Mouse (Mus musculus) C2C12 (cell line): Measurements from ENCODE around the gene Emg1. TPM values are rescaled to one million over a fixed set of nuclear protein-coding genes. Genes with fewer than 3 reads are reported as not detected.

Experiments
- H3K27me3 ChIP-seq: one replicate; pipeline ENCODE4 v1.6.1; 2011; ENCODE audit not compliant: control insufficient read depth, insufficient read depth, insufficient read length
- H3K36me3 ChIP-seq: one replicate; pipeline ENCODE4 v1.6.1; 2011; ENCODE audit not compliant: control insufficient read depth, insufficient read depth
- H3K4me3 ChIP-seq: one replicate; pipeline ENCODE4 v1.5.1; 2011; ENCODE audit warnings: mild to moderate bottlenecking, control low read depth; ENCODE audit not compliant: poor library complexity, insufficient read depth, severe bottlenecking
- H3K79me2 ChIP-seq: one replicate; pipeline ENCODE4 v1.6.1; 2011; ENCODE audit not compliant: control insufficient read depth, insufficient read depth
- H3K79me3 ChIP-seq: one replicate; pipeline ENCODE4 v1.6.1; 2011; ENCODE audit warnings: low read depth, control low read depth
- H3ac ChIP-seq: one replicate; pipeline ENCODE3; 2011; ENCODE audit warnings: low read depth; ENCODE audit not compliant: control insufficient read depth, insufficient read length
- CEBPB ChIP-seq: IDR thresholded peaks from one replicate; pipeline ENCODE4 v1.6.1; 2011; ENCODE audit warnings: low read depth, mild to moderate bottlenecking, control low read depth, moderate library complexity
- CTCF ChIP-seq: IDR thresholded peaks from one replicate; pipeline ENCODE4 v1.5.1; 2011; ENCODE audit not compliant: control insufficient read depth, insufficient read depth, insufficient read length
- FOSL1 ChIP-seq: IDR thresholded peaks from one replicate; pipeline ENCODE4 v1.8.0; 2011; ENCODE audit warnings: mild to moderate bottlenecking, low read length; ENCODE audit not compliant: poor library complexity, insufficient read depth, severe bottlenecking
- MAX ChIP-seq: IDR thresholded peaks from one replicate; pipeline ENCODE4 v1.6.1; 2011; ENCODE audit warnings: mild to moderate bottlenecking, control low read depth
- MYOD1 ChIP-seq: IDR thresholded peaks from one replicate; pipeline ENCODE4 v1.6.1; 2011; ENCODE audit warnings: low read depth; ENCODE audit not compliant: control insufficient read depth, insufficient read length
- MYOG ChIP-seq: IDR thresholded peaks from one replicate; pipeline ENCODE4 v1.6.1; 2011; ENCODE audit not compliant: control insufficient read depth, insufficient read length; ENCODE audit errors: extremely low read depth
- USF1 ChIP-seq: IDR thresholded peaks from one replicate; pipeline ENCODE4 v1.6.1; 2011; ENCODE audit warnings: low read depth, mild to moderate bottlenecking, control low read depth, moderate library complexity
- polyA plus RNA-seq: library from polyadenylated mRNA; unstranded; fragments of >200 nt; fragmentation: generic; extraction: Trizol; gene quantifications from one replicate; pipeline ENCODE4 v1.2.1, GENCODE M21; 2012; ENCODE audit warnings: missing spikeins

Emg1 gene
- polyA plus RNA-seq, 1 experiment: 208 TPM

GRCm38 (mm10) chr6:124737040-124737439 is 25.1 kb upstream of the Emg1 start:
- H3K4me3 ChIP-seq: no peak overlapping the region
- no peaks in the 10 kb centered on the region for H3K79me3 ChIP-seq
- TF ChIP-seq FOSL1: no peak
- TF ChIP-seq MYOD1: no peak
- no peak for TF ChIP-seq USF1
- no peak for TF ChIP-seq MAX
- no peak for TF ChIP-seq CEBPB
- no peak for TF ChIP-seq MYOG
- no peak for TF ChIP-seq CTCF
- H3ac ChIP-seq: no peak overlapping the region
- H3K36me3 ChIP-seq: no peaks in the 10 kb centered on the region
- H3K79me2 ChIP-seq: peaks cover 10% of the 10 kb centered on the region
- H3K27me3 ChIP-seq: no peaks in the 10 kb centered on the region

- no peaks in the 10 kb centered on the region for H3K36me3 ChIP-seq
- H3K79me2 ChIP-seq: peaks cover 5% of the 10 kb centered on the region
- TF ChIP-seq MAX: no peak
- TF ChIP-seq MYOG: no peak
- TF ChIP-seq CTCF: no peak
- TF ChIP-seq MYOD1: no peak
- TF ChIP-seq CEBPB: no peak
- TF ChIP-seq USF1: no peak
- TF ChIP-seq FOSL1: no peak
- H3K4me3 ChIP-seq: no peak overlapping the region
- H3ac ChIP-seq: no peak overlapping the region
- no peaks in the 10 kb centered on the region for H3K79me3 ChIP-seq
- no peaks in the 10 kb centered on the region for H3K27me3 ChIP-seq
Observed at GRCm38 (mm10) chr6:124734417-124734816, 22.4 kb upstream of the Emg1 start.

GRCm38 (mm10) chr6:124732476-124733370 is 20.7 kb upstream of the Emg1 start:
- Histone ChIP-seq H3K27me3 (no peaks in the 10 kb centered on the region), H3K36me3 (no peaks in the 10 kb centered on the region), H3K4me3 (no peak overlapping the region)

DNA sequence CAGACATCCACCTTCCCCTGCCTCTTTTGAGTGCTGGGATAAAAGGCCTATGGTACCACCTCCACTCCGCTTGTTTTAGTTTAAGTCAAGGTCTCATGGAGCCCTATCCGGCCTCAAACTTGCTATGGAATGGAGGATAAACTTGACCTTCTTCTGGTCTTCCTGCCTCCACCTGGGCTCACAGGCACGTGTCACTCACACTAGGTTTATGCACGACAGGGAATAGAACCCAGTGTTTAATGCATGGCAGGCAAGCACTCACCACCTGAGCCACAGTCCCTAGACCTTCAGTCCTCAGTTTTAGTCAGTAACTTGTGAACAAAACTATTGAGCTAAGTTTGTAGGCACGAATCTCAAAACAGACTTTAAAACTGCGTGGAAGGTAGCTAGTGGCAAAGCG is 19.1 kb upstream of the Emg1 start:
- H3K27me3 ChIP-seq: no peaks in the 10 kb centered on the region
- TF ChIP-seq MAX: no peak
- TF ChIP-seq MYOD1: no peak
- TF ChIP-seq CTCF: no peak
- no peak overlapping the region for H3K4me3 ChIP-seq
- no peaks in the 10 kb centered on the region for H3K79me3 ChIP-seq
- no peaks in the 10 kb centered on the region for H3K79me2 ChIP-seq
- H3ac ChIP-seq: no peak overlapping the region
- H3K36me3 ChIP-seq: no peaks in the 10 kb centered on the region

More at GRCm38 (mm10) chr6:124732476-124733370, 20.7 kb upstream of the Emg1 start:
- no peaks in the 10 kb centered on the region for H3K79me2 ChIP-seq
- no peak for TF ChIP-seq MYOG
- TF ChIP-seq MYOD1: no peak
- TF ChIP-seq CEBPB: no peak
- no peak for TF ChIP-seq MAX
- TF ChIP-seq CTCF: no peak
- TF ChIP-seq USF1: no peak
- no peak for TF ChIP-seq FOSL1
- H3ac ChIP-seq: no peak overlapping the region
- H3K79me3 ChIP-seq: no peaks in the 10 kb centered on the region

DNA sequence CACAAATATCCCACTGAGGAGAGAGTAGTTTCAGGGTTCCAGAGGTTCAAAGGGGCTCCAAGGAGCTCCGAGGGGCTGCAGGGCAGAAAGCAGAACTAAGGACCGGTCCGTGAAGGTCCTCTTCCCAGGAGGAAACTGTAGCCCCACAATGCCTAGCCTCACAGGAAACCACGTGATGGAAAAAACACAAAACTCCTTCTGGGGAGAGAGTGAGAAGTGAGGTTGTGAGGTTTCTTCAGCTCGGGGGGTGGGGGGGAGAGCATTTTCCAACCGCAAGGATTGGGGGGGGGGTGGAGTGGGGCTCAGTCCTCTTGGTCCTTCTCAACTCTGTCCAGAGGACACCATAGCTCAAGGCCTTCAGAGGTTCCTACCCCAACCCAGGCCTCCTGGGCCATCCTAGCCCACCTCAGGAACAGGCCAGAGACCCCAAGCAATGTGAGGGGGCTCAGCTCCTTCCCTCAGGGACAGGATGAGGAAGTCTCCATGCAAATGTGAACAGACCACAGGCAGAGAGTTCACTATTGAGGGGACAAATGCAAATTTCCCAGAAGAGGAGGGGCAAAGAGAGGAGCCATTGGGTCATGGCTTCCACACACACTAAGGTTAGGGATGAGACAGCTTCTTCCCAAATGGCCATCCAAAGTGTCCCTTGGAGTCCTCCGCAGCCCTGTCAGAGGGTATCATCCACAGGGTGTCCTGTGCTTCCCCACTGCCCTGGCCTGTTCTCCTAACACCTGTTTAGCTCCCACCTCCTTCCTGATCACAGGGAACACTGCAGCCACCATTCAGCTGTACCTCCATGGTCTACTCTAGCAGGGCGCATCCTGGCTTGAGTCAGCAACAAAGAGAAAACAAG is 18.1 kb upstream of the Emg1 start:
- Histone ChIP-seq H3K27me3 (no peaks in the 10 kb centered on the region), H3ac (no peak overlapping the region), H3K4me3 (no peak overlapping the region), H3K79me2 (no peaks in the 10 kb centered on the region), H3K36me3 (no peaks in the 10 kb centered on the region), H3K79me3 (no peaks in the 10 kb centered on the region)
- TF ChIP-seq CTCF: no peak
- TF ChIP-seq FOSL1: no peak
- TF ChIP-seq CEBPB: no peak
- no peak for TF ChIP-seq MAX
- no peak for TF ChIP-seq MYOD1
- TF ChIP-seq MYOG: no peak
- no peak for TF ChIP-seq USF1

- H3K79me3 ChIP-seq: no peaks in the 10 kb centered on the region
- H3K4me3 ChIP-seq: no peak overlapping the region
- TF ChIP-seq USF1: no peak
- TF ChIP-seq MYOG: no peak
- no peak for TF ChIP-seq MAX
- TF ChIP-seq CEBPB: no peak
- H3K27me3 ChIP-seq: no peaks in the 10 kb centered on the region
- H3ac ChIP-seq: no peak overlapping the region
- H3K36me3 ChIP-seq: no peaks in the 10 kb centered on the region
- no peaks in the 10 kb centered on the region for H3K79me2 ChIP-seq
Observed at GRCm38 (mm10) chr6:124728621-124729020, 16.6 kb upstream of the Emg1 start.
